Mouse (Mus musculus): Measurements from ENCODE around the gene Tbc1d17. TPM values are rescaled to one million over a fixed set of nuclear protein-coding genes. Genes with fewer than 3 reads are reported as not detected.
A peak's percentile ranks its signal among the peaks of the same experiment; 100 is the strongest.

The Tbc1d17 gene
- total RNA-seq, 2 experiments from 2014 or later, result 38.4 to 44.7 TPM

DNA sequence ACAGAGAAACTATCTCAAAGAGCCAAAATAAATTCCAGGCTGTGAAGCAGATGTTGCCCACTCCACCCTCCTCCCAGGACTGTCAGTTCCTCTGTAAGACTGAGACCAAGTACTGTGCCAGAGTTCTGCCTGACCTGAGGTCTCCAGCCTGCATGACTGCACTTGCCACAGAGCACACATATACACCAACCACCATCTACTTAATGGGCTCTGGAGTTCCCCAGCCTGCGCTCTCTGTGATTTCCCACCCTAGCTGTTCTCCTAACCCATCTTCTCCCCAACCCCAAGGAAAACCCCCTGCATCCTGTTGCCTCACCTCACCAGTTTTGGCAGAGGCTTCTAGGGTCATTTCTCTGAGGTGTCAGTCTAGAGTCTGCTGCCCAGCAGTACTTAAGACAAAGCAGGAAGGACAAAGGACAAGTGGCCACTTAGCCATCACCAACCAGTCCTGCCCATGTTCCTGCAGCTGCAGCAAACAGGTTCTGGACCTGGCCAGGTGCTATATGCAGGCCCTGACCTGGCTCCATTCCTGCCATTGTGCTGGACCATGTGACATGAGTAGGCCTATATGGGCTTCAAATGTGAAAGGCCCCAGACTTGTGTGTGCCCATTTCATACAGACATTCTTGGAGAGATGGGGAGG lies 13.4 kb downstream of the Tbc1d17 start:
- no peak for DNase-seq
- intact Hi-C loops (cut with DNase I), result no loop called here

- intact Hi-C loops (cut with DNase I), result no loop called here
- no peak for DNase-seq
These were observed 16.1 kb downstream of the Tbc1d17 start for GRCm38 (mm10) chr7:44832763-44833162.

- intact Hi-C loops (cut with DNase I), result loop anchor here (5.0 kb wide), 1 partner anchor 181 kb away; no protein-coding TSS in a partner anchor
- DNase-seq, result no peak
These were observed 20.2 kb downstream of the Tbc1d17 start for GRCm38 (mm10) chr7:44828706-44829105.

DNA sequence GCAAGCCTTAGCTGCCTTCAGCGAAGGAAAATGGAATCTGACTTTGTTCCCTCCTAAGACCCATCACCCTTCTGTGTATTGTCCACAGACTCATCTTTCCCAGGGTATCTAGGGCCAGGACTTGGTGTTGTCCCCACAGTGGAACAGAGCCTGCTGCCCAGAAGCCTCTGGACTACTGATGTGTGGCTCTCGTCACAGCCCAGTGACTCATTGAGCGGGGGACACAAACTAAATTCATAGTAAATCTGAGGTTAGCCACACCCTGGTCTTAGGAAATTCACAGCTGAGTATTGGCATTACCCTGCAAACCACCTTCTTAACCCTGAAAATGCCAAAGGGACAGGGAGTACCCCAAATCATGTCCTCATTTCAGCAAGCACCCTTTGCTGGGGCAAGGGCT lies 22.1 kb downstream of the Tbc1d17 start:
- intact Hi-C loops (cut with DNase I), result loop anchor here (5.0 kb wide), 1 partner anchor 179 kb away; no protein-coding TSS in a partner anchor
- no peak for DNase-seq

DNA sequence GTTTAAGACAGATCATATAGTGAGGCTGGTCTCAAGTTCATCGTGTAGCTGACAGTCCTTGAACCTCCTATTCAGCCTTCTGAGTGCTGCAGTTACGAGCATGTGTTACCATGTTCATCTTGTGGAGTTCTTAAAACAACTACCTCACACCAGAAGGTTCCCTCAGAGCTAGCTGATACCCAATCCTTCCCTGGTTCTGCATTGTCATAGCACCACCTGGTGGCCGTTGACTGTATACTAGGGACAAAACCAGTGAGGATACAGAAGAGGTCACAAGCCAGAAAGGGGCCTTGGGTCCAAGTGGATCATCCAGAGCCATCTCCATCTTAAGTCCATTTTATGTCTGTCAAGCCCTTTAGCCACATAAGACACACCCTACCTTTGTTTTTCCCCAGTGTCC lies 24.0 kb downstream of the Tbc1d17 start:
- DNase-seq, result peak; percentile 84 to 92

GRCm38 (mm10) chr7:44823409-44823808 lies 25.5 kb downstream of the Tbc1d17 start:
- DNase-seq, result no peak

More for the DNA sequence above, 24.0 kb downstream of the Tbc1d17 start:
- intact Hi-C loops (cut with DNase I), result loop anchor here (5.0 kb wide), 2 partner anchors 98 to 178 kb away; no protein-coding TSS in a partner anchor

DNA sequence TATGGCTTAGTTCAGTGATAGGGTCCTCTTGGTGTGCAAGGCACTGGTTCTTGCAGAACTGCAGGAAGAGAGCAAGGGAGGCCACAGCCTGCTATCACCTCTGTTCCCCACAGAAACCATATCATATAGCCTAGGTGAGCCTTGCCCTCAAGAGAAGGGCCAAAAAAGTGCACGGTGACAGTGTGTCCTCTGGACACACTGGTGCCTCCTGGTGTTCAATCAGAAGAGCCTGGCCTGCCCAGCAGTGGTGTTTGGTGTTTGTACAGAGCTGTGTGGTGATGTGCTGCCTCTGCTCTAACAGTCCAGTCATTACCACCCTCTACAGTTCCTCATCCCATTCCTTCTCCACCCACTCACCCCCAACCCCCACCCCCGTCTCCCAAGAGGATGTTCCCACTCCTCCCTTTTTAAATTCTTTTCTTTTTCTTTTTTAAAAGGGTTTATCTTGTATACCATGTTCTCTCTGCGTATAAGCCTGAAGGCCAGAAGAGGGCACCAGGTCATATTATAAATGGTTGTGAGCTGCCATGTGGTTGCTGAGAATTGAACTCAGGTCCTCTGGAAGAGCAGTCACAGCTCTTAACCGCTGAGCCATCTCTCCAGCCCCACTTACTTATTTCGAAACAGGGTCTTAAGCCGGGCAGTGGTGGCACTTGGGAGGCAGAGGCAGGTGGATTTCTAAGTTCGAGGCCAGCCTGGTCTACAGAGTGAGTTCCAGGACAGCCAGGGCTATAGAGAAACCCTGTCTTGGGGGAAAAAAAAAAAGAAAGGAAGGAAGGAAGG lies 27.0 kb downstream of the Tbc1d17 start:
- intact Hi-C loops (cut with DNase I), result loop anchor here (5.0 kb wide), 1 partner anchor 95 kb away; no protein-coding TSS in a partner anchor
- DNase-seq, result no peak

More at GRCm38 (mm10) chr7:44823409-44823808, 25.5 kb downstream of the Tbc1d17 start:
- intact Hi-C loops (cut with DNase I), result loop anchor here (5.0 kb wide), 1 partner anchor 96 kb away; no protein-coding TSS in a partner anchor

DNA sequence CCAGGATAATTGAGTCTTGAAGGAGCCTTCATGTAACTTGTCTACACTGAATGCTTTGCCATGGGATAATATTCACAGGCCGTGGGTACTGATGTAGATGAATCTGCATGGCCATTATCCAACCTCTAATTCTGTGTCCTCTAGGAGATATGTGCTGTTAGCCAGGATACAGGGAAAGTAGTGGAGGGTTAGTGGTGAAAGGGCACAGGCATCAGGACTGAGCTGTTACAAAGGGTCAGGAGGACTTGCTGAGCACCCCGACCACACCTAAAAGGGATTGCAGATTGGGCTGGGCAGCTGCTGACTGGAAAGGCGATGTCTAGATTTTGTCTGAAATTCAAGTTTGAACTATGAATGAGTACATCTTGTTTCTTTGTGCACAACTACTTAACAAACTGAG lies 28.4 kb downstream of the Tbc1d17 start:
- DNase-seq, result peak in 1 of 2 experiments; percentile 1
- intact Hi-C loops (cut with DNase I), result loop anchor here (5.0 kb wide), 1 partner anchor 93 kb away; no protein-coding TSS in a partner anchor

DNA sequence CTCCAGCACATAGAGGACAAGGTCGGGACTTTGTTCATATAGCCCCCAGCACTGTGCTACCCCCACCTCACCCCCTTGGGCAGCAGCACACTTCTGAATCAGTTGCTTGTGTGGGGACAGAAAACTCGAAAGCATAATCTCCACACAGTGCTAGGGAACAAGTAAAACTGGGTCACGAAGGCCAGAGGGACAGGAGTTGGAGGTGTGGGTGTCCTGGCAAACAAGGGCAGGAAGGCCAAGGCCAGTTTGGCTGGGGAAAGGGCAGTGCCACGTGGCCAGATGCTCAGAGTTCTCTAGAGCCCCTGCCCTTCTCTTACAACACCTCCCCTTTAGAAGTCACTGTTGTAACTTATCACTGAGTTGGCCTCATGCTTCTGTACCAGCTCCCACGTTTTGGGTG lies 29.0 kb downstream of the Tbc1d17 start:
- intact Hi-C loops (cut with DNase I), result loop anchor here (5.0 kb wide), 1 partner anchor 93 kb away; no protein-coding TSS in a partner anchor
- DNase-seq, result peak in 1 of 2 experiments; percentile 22

- no peak for DNase-seq
- intact Hi-C loops (cut with DNase I), result no loop called here
These were observed 29.5 kb downstream of the Tbc1d17 start for GRCm38 (mm10) chr7:44819391-44819790.

DNA sequence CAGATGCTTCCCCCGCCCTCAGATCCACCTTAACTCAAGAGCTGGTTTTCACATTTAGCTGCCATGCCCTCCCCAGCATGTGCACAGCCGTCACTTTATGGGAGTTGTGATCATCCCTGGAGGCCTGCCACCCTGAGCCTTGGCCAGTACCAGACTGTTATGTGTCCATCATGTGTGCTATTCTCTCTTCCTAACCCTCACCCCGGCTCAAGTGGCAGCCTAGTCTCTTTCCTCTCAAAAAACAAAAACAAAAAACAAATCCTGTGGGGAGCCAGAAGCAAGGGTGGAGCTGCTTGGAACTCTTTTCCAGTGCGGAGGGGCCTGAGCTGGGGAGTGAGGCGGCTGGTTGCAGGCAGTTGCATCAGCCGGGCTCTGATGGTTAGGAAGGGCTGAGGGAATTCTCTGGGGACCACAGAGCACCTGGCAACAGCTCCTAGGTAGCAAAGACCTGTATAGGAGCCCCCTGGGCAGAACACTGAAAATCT lies 30.1 kb downstream of the Tbc1d17 start:
- DNase-seq, result peak; percentile 67 to 71
- intact Hi-C loops (cut with DNase I), result no loop called here

DNA sequence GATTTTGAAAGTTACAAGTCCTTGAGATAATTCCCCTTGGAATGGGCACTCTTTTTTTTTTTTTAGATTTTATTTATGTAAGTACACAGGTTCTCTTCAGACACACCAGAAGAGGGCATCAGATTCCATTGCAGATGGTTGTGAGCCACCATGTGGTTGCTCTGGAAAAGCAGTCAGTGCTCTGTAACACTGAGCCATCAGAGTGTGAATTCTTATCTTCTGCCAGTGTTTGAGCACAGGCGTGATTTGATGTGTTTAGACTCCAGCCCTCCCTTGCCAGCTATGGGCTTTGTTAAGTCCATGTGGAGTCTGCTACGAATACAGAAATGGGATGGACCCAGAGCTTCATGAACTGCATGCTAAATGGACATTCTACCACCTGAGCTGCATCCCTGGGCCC lies 30.7 kb downstream of the Tbc1d17 start:
- DNase-seq, result peak in 1 of 2 experiments; percentile 15
- intact Hi-C loops (cut with DNase I), result no loop called here

GRCm38 (mm10) chr7:44817441-44817840 lies 31.4 kb downstream of the Tbc1d17 start:
- intact Hi-C loops (cut with DNase I), result loop anchor here (2.0 kb wide), 2 partner anchors 31 to 69 kb away; partner anchors contain the start of genes Akt1s1, Tbc1d17 and Vrk3
- DNase-seq, result peak in 1 of 2 experiments; percentile 21

DNA sequence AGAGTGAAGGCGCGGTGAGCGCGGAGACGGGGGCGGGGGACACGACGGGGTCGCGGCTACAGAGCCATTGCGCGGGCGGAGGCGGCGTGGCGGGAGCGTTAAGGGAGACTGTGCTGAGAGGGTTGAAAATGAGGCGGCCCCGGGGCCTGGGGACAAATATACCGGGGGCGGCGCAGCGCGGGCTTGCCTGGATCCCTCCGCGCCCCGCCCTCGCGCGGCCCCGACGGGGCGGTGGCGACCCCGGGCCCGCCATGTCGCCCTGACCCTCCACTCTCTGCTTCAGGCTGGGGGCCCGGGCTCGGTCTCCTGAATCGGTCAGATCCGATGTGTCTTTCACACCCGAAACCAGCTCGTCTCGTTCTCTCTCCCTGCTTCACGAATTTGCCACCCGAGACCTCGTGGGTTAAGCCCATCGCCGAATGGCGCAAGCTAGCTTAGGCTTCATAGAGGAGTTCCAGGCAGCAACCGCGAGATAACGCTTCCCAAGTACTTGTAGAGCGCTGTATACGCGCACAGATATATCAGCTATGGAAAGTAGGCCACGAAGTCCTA lies 32.3 kb downstream of the Tbc1d17 start, which contains the start of gene Atf5:
Gene Atf5, minus strand, starts transcription at position 189 of the 552 bp plus-strand sequence.
- DNase-seq, result peak; percentile 82 to 83
- intact Hi-C loops (cut with DNase I), result loop anchor here (2.0 kb wide), 2 partner anchors 32 to 68 kb away; partner anchors contain the start of genes Akt1s1, Tbc1d17 and Vrk3

DNA sequence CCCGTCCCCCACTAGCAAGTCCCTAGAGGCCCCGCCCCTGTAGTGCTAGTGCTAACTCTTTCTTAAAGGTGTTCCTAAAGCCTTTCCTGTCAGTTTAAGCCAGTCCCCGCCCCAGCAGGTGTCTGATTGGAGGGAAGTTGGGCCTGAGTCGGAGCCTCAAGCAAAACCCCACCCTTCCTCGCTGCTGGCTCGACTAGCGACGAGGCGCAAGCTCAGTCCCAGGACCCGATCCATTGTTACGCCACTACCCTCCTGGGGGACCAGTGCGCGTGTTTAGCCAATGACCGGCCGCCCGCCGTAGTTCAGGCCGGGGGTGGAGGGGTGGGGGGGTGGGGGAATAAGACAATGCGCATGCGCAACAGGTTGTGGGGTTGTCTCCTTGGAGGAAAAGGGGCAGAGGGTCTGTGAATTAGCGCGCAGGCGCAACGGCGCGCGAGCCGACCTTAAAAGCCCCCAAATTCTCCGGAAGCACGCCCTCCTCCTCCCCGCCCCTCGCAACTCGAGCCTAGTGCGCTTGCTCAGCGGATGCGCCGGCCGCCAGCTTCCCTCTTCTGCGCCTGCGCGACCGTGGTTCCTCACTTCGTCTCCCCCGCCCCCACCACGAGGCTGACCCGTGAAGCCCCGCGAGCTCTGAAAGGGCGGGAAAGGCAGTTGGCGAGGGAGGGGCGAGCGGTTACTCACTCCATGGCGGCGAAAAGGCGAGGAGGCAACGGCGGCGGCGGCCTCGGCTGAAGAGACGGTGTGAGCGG lies 33.0 kb downstream of the Tbc1d17 start, which contains the start of the genes Nup62 and Il4i1:
Gene Nup62, plus strand, starts transcription at position 368 of the 749 bp plus-strand sequence.
Gene Il4i1, plus strand, starts transcription at position 667 of the 749 bp plus-strand sequence.
- intact Hi-C loops (cut with DNase I), result loop anchor here (2.0 kb wide), 2 partner anchors 33 to 67 kb away; partner anchors contain the start of genes Akt1s1, Tbc1d17 and Vrk3
- DNase-seq, result peak; percentile 99 to 100

DNA sequence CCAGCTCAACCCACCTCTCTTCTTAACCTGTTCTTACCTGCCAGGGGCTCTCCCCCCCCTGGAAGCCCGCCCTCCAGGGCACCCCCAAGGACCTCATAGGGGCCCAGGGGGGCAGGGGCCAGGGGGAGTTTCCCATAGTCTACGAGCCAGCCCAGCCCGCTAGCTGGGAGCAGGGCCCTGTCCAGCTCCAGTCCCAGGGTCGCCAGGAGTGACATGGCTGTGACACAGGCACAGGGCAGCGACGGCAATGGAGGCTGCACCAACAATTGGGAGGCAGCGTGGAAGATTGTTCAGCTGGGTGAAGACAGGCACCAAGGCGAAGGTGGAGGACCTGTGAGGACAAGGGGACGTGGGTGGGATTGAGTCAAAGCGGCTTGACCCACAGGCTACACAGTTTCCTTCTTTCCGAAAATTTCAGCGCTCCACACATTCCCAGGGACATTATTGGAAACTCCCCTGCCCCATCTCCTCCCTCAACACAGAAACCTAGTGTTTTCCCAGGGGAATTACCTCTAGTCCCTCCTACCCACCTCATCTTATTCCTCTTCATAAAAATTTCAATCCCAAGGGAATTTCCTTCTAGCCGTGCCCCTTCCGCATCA lies 33.8 kb downstream of the Tbc1d17 start:
- intact Hi-C loops (cut with DNase I), result loop anchor here (5.0 kb wide), 1 partner anchor 43 kb away; no protein-coding TSS in a partner anchor
- no peak for DNase-seq

GRCm38 (mm10) chr7:44814423-44814822 lies 34.5 kb downstream of the Tbc1d17 start:
- intact Hi-C loops (cut with DNase I), result loop anchor here (5.0 kb wide), 1 partner anchor 42 kb away; no protein-coding TSS in a partner anchor
- DNase-seq, result no peak

- DNase-seq, result no peak
- intact Hi-C loops (cut with DNase I), result loop anchor here (5.0 kb wide), 1 partner anchor 42 kb away; no protein-coding TSS in a partner anchor
These were observed 34.9 kb downstream of the Tbc1d17 start for GRCm38 (mm10) chr7:44813985-44814384.
